Mouse (Mus musculus): ENCODE measurements around the gene Cwc25. TPM values are rescaled to one million over a fixed set of nuclear protein-coding genes. Genes with fewer than 3 reads are reported as not detected.

The Cwc25 gene
- polyA plus RNA-seq (2014; fragmentation: Illumina TruSeq; extraction: RNeasy Lipid Tissue Mini Kit (QIAGEN cat#74804); ENCODE audit: low read depth, low replicate concordance): 12.4 TPM

DNA sequence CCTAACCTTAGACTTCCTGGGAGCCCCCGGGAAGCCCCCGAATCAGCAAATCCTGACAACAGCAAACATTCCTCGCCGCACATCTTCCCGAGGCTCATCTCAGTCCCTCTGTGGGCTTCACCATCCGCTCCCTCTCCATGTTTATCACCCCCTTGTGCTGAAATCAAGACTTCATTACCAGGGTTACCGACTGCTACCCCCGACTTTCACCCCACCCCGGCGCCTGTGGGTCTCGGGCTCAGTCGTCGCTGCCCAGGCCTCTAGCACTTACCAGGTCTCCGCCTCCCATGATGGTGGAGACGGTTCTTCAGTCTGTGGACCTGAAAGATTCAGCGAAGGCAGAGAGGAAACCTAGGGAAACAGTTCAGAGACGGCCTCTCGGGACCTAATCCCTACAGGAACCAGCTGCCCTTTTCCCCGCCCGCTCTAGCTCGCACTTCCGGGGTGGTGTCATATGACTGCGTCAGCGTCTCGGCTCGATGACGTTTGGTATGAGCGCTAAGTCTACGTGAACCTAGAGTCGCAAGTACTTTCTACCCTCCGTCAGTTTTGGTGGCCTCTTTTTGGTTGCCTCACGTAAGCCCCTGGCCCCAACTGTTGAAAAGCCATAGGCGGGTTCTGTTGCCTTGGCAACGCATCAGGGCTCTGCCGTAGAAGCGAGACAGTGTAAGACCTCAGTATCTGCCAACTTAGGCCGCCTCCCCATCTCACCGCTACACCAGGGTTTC is at the start of gene Cwc25:
Gene Cwc25, minus strand, starts transcription at position 403 of the 728 bp plus-strand sequence.

DNA sequence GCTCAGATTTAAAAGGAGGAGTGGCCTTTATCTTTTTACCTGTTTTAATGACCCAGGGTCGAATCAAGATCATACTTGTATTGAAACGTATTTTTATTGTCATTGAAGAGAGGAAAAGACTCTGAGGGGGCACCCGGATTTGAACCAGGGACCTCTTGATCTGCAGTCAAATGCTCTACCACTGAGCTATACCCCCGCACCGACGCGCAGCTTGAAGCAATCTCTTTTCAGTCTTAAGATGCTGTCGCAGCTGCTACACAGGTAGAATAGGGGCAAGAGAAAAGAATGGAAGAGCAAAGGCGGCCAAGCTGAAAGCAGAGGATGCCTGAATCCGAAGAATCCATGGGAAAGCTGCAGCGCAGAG is 32.4 kb upstream of the Cwc25 start, which contains the start of gene Lasp1:
Gene Lasp1, plus strand, starts transcription at position 219 of the 364 bp plus-strand sequence.

DNA sequence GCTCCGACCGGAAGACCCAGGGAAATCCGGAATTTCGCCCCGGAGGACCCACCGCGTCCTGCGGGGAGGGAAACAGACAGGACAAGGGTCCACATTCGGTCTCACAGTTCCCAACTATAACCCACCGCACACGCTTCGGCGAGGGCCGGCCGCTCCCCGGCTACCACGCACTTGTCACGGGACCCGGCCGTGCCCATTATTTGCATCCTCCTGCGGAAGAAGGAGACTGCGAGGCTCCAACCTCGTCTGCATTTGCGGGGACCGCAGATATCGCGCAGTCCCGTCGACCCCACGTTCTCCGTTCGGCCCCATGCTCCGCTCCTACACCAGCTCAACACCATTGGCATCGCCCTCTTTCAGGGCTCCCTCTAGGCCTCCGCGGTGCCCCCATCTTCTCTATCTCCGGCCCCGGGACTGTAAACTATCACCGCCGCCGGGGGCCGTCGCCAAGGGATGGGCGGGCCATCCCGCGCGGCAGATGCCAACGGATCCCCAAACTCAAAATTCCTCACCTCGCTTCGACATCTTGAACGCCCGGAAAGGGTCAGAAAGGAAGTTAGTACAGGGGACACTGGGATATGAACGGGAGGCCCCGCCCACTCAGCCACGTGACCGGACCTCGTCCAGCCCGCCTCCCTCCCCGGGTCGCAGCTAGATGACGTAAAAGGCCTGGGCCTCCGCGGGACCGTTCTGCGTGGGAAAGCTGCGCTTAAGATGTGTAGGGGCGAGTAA is 15.6 kb upstream of the Cwc25 start, which contains the start of gene Rpl23:
Gene Rpl23, minus strand, starts transcription at position 606 of the 732 bp plus-strand sequence.

DNA sequence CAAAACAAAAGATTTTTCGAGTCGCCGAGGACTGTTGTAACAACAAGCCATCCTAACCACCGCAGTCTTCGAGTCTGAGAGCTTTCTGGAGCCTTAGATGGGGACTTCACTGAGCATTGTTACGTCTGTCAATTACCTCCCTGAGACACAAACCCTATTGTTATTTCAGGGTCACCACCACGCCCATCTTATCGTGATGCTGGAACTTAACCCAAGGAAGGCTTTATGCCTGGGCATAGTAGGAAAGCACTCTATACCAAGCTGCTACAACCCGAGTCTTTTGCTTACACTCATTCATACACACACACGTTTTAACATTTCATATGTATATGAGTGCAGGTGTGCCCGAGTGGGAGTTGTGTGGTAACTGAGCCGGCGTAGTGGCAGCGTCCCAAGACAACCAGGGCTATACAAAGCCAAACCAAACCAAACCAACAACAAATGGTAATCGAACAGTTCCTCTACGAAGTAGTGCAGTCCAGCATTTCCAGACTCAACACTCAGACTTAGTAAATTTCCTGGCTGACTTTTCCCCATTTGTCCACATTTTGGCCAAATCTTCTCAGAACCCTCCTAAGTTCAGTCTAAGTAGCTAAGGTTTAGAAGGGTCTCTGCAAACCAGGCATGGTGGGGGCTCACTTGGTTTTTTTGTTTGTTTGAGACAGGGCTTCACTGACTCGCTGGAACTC is 9.6 kb upstream of the Cwc25 start, which contains the start of gene 1700001P01Rik:
Gene 1700001P01Rik, minus strand, starts transcription at position 111 of the 689 bp plus-strand sequence.

DNA sequence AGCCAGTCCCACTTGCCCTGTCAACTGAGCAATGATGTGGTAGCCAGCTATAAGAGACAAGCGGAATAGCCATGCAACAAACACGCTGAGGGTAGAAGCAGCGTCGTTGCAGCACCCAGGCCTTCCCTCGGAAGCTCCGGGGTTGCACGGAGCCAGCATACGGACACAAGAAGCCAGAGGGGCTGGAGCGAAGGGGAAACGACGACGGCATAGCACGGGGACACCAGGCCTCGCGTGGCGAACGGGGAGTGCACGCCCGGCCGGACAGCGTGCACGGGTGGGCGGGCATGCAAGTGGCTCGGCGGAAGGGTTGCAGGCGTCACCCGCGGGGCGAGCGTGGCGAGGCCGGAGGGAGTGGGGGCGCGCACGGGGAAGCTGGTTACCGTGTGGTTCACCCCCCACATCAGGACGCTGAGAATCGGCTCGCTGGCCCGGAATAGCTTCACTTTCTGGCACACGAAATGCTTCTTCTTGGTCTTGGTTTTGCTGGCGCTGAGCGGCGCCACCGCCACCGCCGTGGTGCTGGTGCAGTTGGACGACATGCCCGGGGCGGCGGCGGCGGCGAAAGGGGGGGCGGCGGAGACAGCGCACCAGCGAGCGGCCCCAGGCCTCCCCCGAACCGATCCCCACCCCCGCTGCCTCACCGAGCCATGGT is 22.2 kb downstream of the Cwc25 start, which contains the start of gene Pip4k2b:
Gene Pip4k2b, minus strand, starts transcription at position 642 of the 655 bp plus-strand sequence.

DNA sequence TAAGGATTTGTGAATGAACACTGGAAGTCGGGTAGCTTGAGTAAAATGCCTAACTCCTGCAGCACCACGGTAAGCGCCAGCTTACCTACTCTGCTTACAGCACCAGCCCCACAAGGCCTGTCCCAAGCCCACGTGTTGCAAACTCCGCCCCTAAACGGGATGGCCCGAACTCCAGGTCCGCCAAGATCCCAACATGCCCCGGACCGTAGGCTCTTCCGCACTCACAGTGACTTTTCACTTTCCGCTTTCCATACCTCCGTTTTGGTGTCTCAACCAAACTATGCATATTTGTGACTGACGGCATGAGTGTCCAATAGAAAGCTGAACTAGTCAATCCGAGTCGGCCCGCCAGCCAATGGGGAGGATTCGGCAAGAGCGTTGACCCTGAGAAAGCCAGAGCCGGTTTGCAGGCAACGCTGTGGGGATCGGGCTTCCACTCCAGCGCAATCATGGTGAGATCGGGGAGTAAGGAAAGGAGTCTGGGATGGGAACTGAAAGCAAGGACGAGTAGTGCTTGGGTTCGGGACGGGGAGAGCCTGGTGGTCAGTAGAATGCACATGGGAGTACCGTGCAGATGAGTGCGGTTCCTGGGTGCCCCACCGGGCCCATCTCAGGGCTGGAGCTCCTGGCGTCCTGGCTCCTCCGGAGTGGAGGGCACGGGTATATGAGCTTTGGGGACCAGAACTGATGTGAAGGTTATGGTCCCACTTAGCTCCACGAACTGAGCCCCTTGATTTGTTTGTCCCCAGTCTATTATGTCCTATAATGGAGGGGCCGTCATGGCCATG is 63.1 kb downstream of the Cwc25 start, which contains the start of gene Psmb3:
Gene Psmb3, plus strand, starts transcription at position 361 of the 788 bp plus-strand sequence.

DNA sequence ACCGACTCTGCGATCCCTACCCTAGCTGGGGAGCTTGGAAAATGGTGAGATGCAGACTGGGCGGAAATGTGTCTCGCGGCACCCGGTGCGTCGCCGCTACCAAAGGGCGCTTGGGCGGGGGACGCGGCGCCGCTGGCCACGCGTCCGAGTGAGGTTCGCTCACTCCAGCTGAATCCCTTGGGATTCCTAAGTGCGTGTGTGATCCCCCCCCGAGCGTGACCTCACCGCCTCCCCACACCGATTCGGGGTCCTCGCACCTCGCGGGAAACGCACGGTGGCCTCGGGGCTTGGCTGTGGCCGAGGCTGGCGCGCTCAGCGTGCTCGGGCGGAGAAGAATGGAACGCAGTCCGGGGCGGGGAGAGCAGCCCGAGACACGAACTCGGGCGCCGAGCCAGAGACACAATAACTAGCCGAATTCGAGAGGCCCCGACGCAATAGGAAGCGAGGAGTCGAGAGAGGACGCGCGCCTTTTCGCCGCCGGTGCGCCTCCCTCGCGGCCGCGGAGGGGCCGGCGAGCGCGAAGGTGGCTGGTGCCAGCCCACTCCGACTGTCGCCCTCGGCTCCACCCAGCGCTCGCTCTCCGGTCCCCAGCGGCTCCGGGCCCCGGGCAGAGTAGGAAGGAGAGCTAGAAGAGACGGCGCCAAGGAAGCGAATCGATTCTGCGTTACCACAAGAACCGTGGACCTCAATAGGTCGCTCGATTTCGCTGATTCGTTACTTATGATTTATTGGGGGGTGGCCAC is 66.2 kb downstream of the Cwc25 start, which contains the start of gene Pcgf2:
Gene Pcgf2, minus strand, starts transcription at position 495 of the 743 bp plus-strand sequence.

Other genes starting within 250 kb of the Cwc25 start
- gene Srcin1, start 190.4 kb downstream of the Cwc25 start, polyA plus RNA-seq (2014; fragmentation: Illumina TruSeq; extraction: RNeasy Lipid Tissue Mini Kit (QIAGEN cat#74804); ENCODE audit: low read depth, low replicate concordance): 2.1 TPM
- gene Epop, start 136.9 kb downstream of the Cwc25 start, polyA plus RNA-seq (2014; fragmentation: Illumina TruSeq; extraction: RNeasy Lipid Tissue Mini Kit (QIAGEN cat#74804); ENCODE audit: low read depth, low replicate concordance): 0.50 TPM
- gene Mllt6, start 103.1 kb downstream of the Cwc25 start, polyA plus RNA-seq (2014; fragmentation: Illumina TruSeq; extraction: RNeasy Lipid Tissue Mini Kit (QIAGEN cat#74804); ENCODE audit: low read depth, low replicate concordance): 25.1 TPM
- gene Cisd3, start 80.7 kb downstream of the Cwc25 start, polyA plus RNA-seq (2014; fragmentation: Illumina TruSeq; extraction: RNeasy Lipid Tissue Mini Kit (QIAGEN cat#74804); ENCODE audit: low read depth, low replicate concordance): 43.3 TPM
- gene Pcgf2, start 66.1 kb downstream of the Cwc25 start, polyA plus RNA-seq (2014; fragmentation: Illumina TruSeq; extraction: RNeasy Lipid Tissue Mini Kit (QIAGEN cat#74804); ENCODE audit: low read depth, low replicate concordance): 29.3 TPM
- gene Psmb3, start 63.2 kb downstream of the Cwc25 start, polyA plus RNA-seq (2014; fragmentation: Illumina TruSeq; extraction: RNeasy Lipid Tissue Mini Kit (QIAGEN cat#74804); ENCODE audit: low read depth, low replicate concordance): 187 TPM
- gene Pip4k2b, start 21.9 kb downstream of the Cwc25 start, polyA plus RNA-seq (2014; fragmentation: Illumina TruSeq; extraction: RNeasy Lipid Tissue Mini Kit (QIAGEN cat#74804); ENCODE audit: low read depth, low replicate concordance): 19.7 TPM
- 1.6 TPM for gene 1700001P01Rik, start 9.4 kb upstream of the Cwc25 start, polyA plus RNA-seq (2014; fragmentation: Illumina TruSeq; extraction: RNeasy Lipid Tissue Mini Kit (QIAGEN cat#74804); ENCODE audit: low read depth, low replicate concordance)
- 980 TPM for gene Rpl23, start 15.9 kb upstream of the Cwc25 start, polyA plus RNA-seq (2014; fragmentation: Illumina TruSeq; extraction: RNeasy Lipid Tissue Mini Kit (QIAGEN cat#74804); ENCODE audit: low read depth, low replicate concordance)
- 107 TPM for gene Lasp1, start 32.4 kb upstream of the Cwc25 start, polyA plus RNA-seq (2014; fragmentation: Illumina TruSeq; extraction: RNeasy Lipid Tissue Mini Kit (QIAGEN cat#74804); ENCODE audit: low read depth, low replicate concordance)
- gene B230217C12Rik, start 74.2 kb upstream of the Cwc25 start, polyA plus RNA-seq (2014; fragmentation: Illumina TruSeq; extraction: RNeasy Lipid Tissue Mini Kit (QIAGEN cat#74804); ENCODE audit: low read depth, low replicate concordance): 2.3 TPM
- 0.99 TPM for gene Fbxo47, start 117.6 kb upstream of the Cwc25 start, polyA plus RNA-seq (2014; fragmentation: Illumina TruSeq; extraction: RNeasy Lipid Tissue Mini Kit (QIAGEN cat#74804); ENCODE audit: low read depth, low replicate concordance)
- 9.1 TPM for gene Plxdc1, start 219.9 kb upstream of the Cwc25 start, polyA plus RNA-seq (2014; fragmentation: Illumina TruSeq; extraction: RNeasy Lipid Tissue Mini Kit (QIAGEN cat#74804); ENCODE audit: low read depth, low replicate concordance)
- 2.7 TPM for gene Arl5c, start 229.6 kb upstream of the Cwc25 start, polyA plus RNA-seq (2014; fragmentation: Illumina TruSeq; extraction: RNeasy Lipid Tissue Mini Kit (QIAGEN cat#74804); ENCODE audit: low read depth, low replicate concordance)